Mouse (Mus musculus) liver, adult 2 months (tissue): Measurements from ENCODE around the gene Gcnt7. TPM values are rescaled to one million over a fixed set of nuclear protein-coding genes. Genes with fewer than 3 reads are reported as not detected.
A peak's percentile ranks its signal among the peaks of the same experiment; 100 is the strongest.

Experiments used
- DNase-seq: peaks from one replicate; pipeline ENCODE4 v3.0.0-alpha.2; 2011; ENCODE audit warnings: low read depth, low spot score; ENCODE audit errors: extremely low read depth
- H3K27ac ChIP-seq: fragments of 200-500 bp; replicated peaks from 2 replicates; pipeline ENCODE4 v1.5.1; 2012; ENCODE audit warnings: low read depth, mild to moderate bottlenecking, control low read depth, inconsistent platforms, low read length; ENCODE audit not compliant: insufficient read depth
- H3K27me3 ChIP-seq: fragments of 200-500 bp; 2 replicates; pipeline ENCODE4 v1.6.1; 2012; ENCODE audit warnings: mild to moderate bottlenecking, moderate library complexity, low read length, inconsistent platforms; ENCODE audit not compliant: control insufficient read depth, insufficient read depth
- H3K36me3 ChIP-seq: fragments of 200-500 bp; 2 replicates; pipeline ENCODE4 v1.6.1; 2012; ENCODE audit warnings: low read length, inconsistent platforms; ENCODE audit not compliant: control insufficient read depth, insufficient read depth
- H3K4me1 ChIP-seq: fragments of 200-500 bp; 2 replicates; pipeline ENCODE4 v1.6.1; 2011; ENCODE audit warnings: low read length; ENCODE audit not compliant: control insufficient read depth, insufficient read depth
- H3K4me3 ChIP-seq: fragments of 200-500 bp; 2 replicates; pipeline ENCODE4 v1.5.1; 2011; ENCODE audit warnings: low read depth, mild to moderate bottlenecking, control low read depth, low read length, moderate library complexity; ENCODE audit not compliant: insufficient read depth
- H3K79me2 ChIP-seq: fragments of 200-500 bp; 2 replicates; pipeline ENCODE4 v1.6.1; 2012; ENCODE audit warnings: inconsistent platforms, mild to moderate bottlenecking, low read length, moderate library complexity; ENCODE audit not compliant: control insufficient read depth, insufficient read depth
- H3K9ac ChIP-seq: fragments of 200-500 bp; 2 replicates; pipeline ENCODE4 v1.6.1; 2012; ENCODE audit warnings: low read depth, mild to moderate bottlenecking, control low read depth, inconsistent platforms, low read length
- CTCF ChIP-seq: fragments of 200-500 bp; IDR thresholded peaks from 2 replicates; pipeline ENCODE4 v1.5.1; 2011; ENCODE audit warnings: low read depth, low read length, control low read depth
- POLR2A ChIP-seq: fragments of 200-500 bp; IDR thresholded peaks from 2 replicates; pipeline ENCODE4 v1.6.1; 2011; ENCODE audit warnings: low read length, control low read depth; ENCODE audit not compliant: insufficient read depth; ENCODE audit errors: extremely low read depth
- WGBS: fragments of 180-500 bp; shearing (Covaris S2); methylation state at CpG from one replicate; pipeline ENCODE4 v1.1.7; 2018; 5-methylcytosine and 5-hydroxymethylcytosine counted together
- polyA plus RNA-seq: library from polyadenylated mRNA; depleted of rRNA; stranded (reverse); fragments of >200 nt; gene quantifications from 2 replicates; pipeline ENCODE4 v1.2.3, GENCODE M21; 2012
- total RNA-seq: library from RNA; depleted of rRNA; stranded (reverse); fragments of >200 nt; gene quantifications from 2 replicates; pipeline ENCODE4 v1.2.3, GENCODE M21; 2014

Gcnt7 gene
- total and polyA plus RNA-seq, 2 experiments, result not detected

DNA sequence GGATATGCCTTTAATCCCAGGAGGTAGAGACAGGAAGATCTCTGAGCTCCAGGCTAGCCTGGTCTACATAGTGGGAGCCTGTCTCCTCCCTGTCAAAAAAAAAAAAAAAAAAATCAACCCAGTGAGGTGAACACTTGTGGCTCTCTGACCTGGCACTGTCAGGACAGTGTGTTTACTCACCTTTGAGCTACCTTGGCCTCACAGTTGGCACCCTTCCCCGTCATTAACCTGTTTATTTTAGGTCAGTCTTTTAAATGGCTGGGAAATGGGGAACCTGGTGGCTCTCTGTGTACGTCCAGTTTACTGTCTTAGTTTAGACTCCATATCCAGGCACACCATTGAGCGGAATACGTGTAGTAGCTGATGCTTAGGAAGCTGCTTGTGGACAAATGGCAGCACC, 6.4 kb downstream of the Gcnt7 start:
- WGBS, result 25% methylated on average over 4 of the region's 4 CpGs
- peaks cover 38% of the 10 kb centered on the region for H3K4me1 ChIP-seq
- no peaks in the 10 kb centered on the region for H3K27me3 ChIP-seq
- DNase-seq, result peak; percentile 99
- H3K9ac ChIP-seq, result peak overlapping the region; percentile 13
- H3K36me3 ChIP-seq, result peaks cover 13% of the 10 kb centered on the region; the same call in 1 of the 2 replicates
- TF ChIP-seq CTCF, result no peak
- TF ChIP-seq POLR2A, result no peak
- H3K27ac ChIP-seq, result peak overlapping the region; percentile 93
- no peak overlapping the region for H3K4me3 ChIP-seq
- peaks cover 10% of the 10 kb centered on the region; the same call in 1 of the 2 replicates for H3K79me2 ChIP-seq

DNA sequence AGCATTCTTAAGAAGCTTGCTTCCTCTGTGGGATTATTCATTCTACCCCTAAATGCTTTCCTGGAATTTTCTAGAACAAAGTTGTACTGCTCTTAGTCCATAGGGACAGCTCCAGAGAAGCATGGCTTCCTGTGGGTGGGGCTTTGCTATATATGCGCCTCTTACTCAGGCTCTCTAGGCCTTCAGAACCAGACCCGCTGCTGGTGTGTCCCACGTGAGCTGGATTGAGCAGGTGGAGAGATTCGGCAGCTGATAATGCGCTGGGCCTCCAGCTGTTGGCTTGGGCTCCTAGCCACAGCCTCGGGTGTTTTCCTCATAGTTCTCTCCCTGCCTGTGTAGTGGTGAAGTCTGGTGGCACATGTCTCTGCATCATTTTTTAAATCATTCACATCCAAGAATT, 7.8 kb downstream of the Gcnt7 start:
- Histone ChIP-seq H3K36me3 (peaks cover 20% of the 10 kb centered on the region; the same call in 1 of the 2 replicates), H3K4me3 (no peak overlapping the region), H3K9ac (no peak overlapping the region), H3K27me3 (no peaks in the 10 kb centered on the region), H3K79me2 (peaks cover 5% of the 10 kb centered on the region; the same call in 1 of the 2 replicates), H3K4me1 (peaks cover 38% of the 10 kb centered on the region), H3K27ac (peak overlapping the region; percentile 62)
- peak; percentile 75 for DNase-seq
- no peak for TF ChIP-seq POLR2A
- TF ChIP-seq CTCF, result no peak
- 39% methylated on average over 6 of the region's 6 CpGs for WGBS

DNA sequence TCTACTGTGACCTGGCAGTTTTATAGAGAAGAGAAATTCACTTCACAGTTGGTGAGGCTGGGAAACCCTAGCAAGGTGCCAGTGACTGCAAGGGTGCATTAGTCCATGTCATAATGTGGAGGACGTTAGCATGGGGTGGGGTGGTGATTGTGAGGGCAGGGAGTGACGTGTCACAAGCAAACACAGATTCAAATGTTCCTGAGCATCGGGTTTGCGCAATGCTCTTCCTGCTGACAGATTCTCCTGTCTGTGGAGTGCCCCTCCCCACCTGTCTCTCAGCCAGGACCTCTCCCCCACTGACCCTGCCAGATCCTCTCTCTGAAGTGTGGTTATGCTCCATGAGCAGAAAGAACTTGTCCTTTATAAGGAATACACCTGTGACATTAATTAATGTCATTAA, 10.1 kb downstream of the Gcnt7 start:
- peak; percentile 100 for DNase-seq
- H3K79me2 ChIP-seq, result peaks cover 3% of the 10 kb centered on the region; the same call in 1 of the 2 replicates
- no peak overlapping the region for H3K9ac ChIP-seq
- no peaks in the 10 kb centered on the region for H3K27me3 ChIP-seq
- peak overlapping the region; percentile 72 for H3K27ac ChIP-seq
- peaks cover 15% of the 10 kb centered on the region; the same call in 1 of the 2 replicates for H3K36me3 ChIP-seq
- peaks cover 38% of the 10 kb centered on the region for H3K4me1 ChIP-seq
- TF ChIP-seq CTCF (no peak), POLR2A (no peak)
- WGBS, result 10% methylated on average over 4 of the region's 4 CpGs
- H3K4me3 ChIP-seq, result no peak overlapping the region

DNA sequence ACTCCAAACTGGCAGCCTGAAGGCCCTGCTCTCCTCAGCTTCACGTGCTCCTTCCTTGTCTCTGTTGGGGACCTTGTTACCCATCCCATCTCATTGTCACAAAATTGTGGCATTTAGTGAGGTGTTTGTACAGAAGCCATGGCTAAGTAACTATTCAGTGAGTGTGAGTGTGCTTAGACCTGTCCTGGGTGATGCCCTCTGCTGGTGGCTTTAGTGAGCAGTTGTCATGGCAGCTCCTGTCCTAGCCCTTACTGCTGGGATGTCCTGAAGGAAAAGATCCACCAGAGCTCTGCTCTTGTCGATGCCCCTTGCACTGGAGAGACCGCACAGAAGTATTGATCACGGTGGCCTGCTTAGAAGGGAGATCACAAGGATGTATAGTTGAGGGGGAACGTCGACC, 11.1 kb downstream of the Gcnt7 start:
- Histone ChIP-seq H3K27me3 (no peaks in the 10 kb centered on the region), H3K4me3 (no peak overlapping the region), H3K79me2 (peaks cover 3% of the 10 kb centered on the region; the same call in 1 of the 2 replicates), H3K4me1 (peaks cover 30% of the 10 kb centered on the region), H3K36me3 (peaks cover 15% of the 10 kb centered on the region; the same call in 1 of the 2 replicates), H3K27ac (peak overlapping the region; percentile 72), H3K9ac (no peak overlapping the region)
- WGBS, result 90% methylated on average over 6 of the region's 6 CpGs
- TF ChIP-seq CTCF (peak; percentile 67), POLR2A (no peak)
- peak; percentile 48 for DNase-seq

DNA sequence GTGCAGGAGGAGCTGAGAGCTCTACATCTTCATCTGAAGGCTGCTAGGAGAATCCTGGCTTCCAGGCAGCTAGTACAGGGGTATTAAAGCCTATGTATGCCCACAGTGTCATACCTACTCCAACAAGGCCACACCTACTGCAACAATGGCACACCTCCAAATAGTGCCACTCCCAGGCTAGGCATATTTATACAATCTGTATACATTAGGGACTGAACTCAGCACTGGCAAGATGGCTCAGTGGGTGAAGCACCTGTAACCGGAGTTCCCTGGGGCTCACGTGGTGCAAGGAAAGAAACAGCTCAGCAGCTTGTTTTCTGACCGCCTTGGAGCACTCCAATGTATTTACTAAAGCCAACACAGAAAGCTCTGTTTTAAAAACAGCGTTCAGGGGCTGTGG, 12.8 kb downstream of the Gcnt7 start:
- Histone ChIP-seq H3K27ac (no peak overlapping the region), H3K27me3 (no peaks in the 10 kb centered on the region), H3K4me1 (peaks cover 31% of the 10 kb centered on the region), H3K9ac (no peak overlapping the region), H3K4me3 (no peak overlapping the region), H3K79me2 (peaks cover 11% of the 10 kb centered on the region; the same call in 1 of the 2 replicates), H3K36me3 (peaks cover 15% of the 10 kb centered on the region; the same call in 1 of the 2 replicates)
- no peak for TF ChIP-seq POLR2A
- no peak for TF ChIP-seq CTCF
- DNase-seq, result no peak
- 84% methylated on average over 4 of the region's 4 CpGs for WGBS

DNA sequence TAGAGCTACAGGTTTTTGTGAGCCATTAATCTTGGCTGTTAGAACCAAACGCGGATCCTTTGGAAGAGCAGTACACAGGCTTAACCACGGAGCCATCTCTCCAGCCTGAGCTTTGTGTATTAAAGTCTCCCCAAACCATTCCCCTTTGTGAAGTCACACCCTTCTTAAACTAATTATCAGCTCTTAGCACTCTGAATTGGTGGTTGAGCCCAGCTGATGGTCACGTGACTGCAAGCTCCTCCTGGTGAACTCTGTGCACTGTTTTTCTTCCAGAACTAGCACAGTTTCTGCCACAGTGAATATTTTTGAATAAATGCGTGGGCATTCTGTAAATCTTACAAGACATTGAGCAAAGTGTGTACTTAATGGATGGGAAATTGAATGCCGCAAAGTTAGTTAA, 17.2 kb downstream of the Gcnt7 start:
- Histone ChIP-seq H3K27me3 (no peaks in the 10 kb centered on the region), H3K4me1 (peaks cover 10% of the 10 kb centered on the region), H3K79me2 (peaks cover 11% of the 10 kb centered on the region; the same call in 1 of the 2 replicates), H3K36me3 (peaks cover 2% of the 10 kb centered on the region; the same call in 1 of the 2 replicates), H3K9ac (peak overlapping the region; percentile 84), H3K27ac (peak overlapping the region; percentile 93), H3K4me3 (peak overlapping the region; percentile 87)
- WGBS, result 7% methylated on average over 6 of the region's 6 CpGs
- peak; percentile 93 for DNase-seq
- 0 out of 2 replicates have a peak, but pooled peaks have one; percentile 12 for TF ChIP-seq POLR2A
- TF ChIP-seq CTCF, result no peak
